Mouse (Mus musculus) bone marrow macrophage, adult 2 months (primary cell): ENCODE measurements around the gene Pcif1.
A peak's percentile ranks its signal among the peaks of the same experiment; 100 is the strongest.

ENCODE experiments used
- CTCF ChIP-seq: IDR thresholded peaks from 2 replicates; pipeline ENCODE4 v1.5.1; 2012; ENCODE audit warnings: low read depth, mild to moderate bottlenecking, low read length, moderate library complexity
- POLR2A ChIP-seq: IDR thresholded peaks from 2 replicates; pipeline ENCODE4 v1.6.1; 2012; ENCODE audit warnings: mild to moderate bottlenecking, low read depth, low read length, borderline replicate concordance

GRCm38 (mm10) chr2:164867566-164867965 is 11.5 kb upstream of the Pcif1 start:
- TF ChIP-seq CTCF: peak; percentile 95
- TF ChIP-seq POLR2A: no peak
